Mouse (Mus musculus) midbrain, embryonic 12.5 days (tissue): ENCODE measurements at regions not wholly inside any gene's neighbourhood (a gene's known extent, or its start where the extent isn't known, plus 50 kb on each side); places are given as distances from the start of the nearest gene placed in this dataset.
"Not testable (repeated sequence)": the region's sequence is repeated elsewhere in the genome, so short reads cannot be mapped to it uniquely, and the experiment has no call there.

ENCODE experiments used
- ATAC-seq: fragments of 200-750 bp; cut with Nextera tagmentation; 2 replicates; pipeline ENCODE4 v1.8.0; 2017; ENCODE audit warnings: low read depth, moderate TSS enrichment, moderate library complexity; ENCODE audit not compliant: low FRiP score
- H3K27ac ChIP-seq: fragments of 300-500 bp; sonication (generic); replicated peaks from 2 replicates; pipeline ENCODE4 v1.5.1; 2016; ENCODE audit warnings: mild to moderate bottlenecking
- H3K27me3 ChIP-seq: fragments of 300-500 bp; sonication (generic); 2 replicates; pipeline ENCODE4 v1.6.1; 2016; ENCODE audit warnings: mild to moderate bottlenecking
- H3K36me3 ChIP-seq: fragments of 300-500 bp; sonication (generic); 2 replicates; pipeline ENCODE4 v1.6.1; 2016
- H3K4me1 ChIP-seq: fragments of 300-500 bp; sonication (generic); 2 replicates; pipeline ENCODE4 v1.6.1; 2016
- H3K4me2 ChIP-seq: fragments of 300-500 bp; sonication (generic); replicated peaks from 2 replicates; pipeline ENCODE4 v1.6.1; 2016; ENCODE audit warnings: mild to moderate bottlenecking, moderate library complexity
- H3K4me3 ChIP-seq: fragments of 300-500 bp; sonication (generic); 2 replicates; pipeline ENCODE4 v1.5.1; 2016; ENCODE audit warnings: mild to moderate bottlenecking
- H3K9ac ChIP-seq: fragments of 300-500 bp; sonication (generic); replicated peaks from 2 replicates; pipeline ENCODE4 v1.6.1; 2016; ENCODE audit warnings: mild to moderate bottlenecking, moderate library complexity
- H3K9me3 ChIP-seq: fragments of 300-500 bp; sonication (generic); 2 replicates; pipeline ENCODE4 v1.6.1; 2016; ENCODE audit warnings: mild to moderate bottlenecking
- WGBS: fragments of 180-500 bp; shearing (Covaris S2); methylation state at CpG from one replicate; pipeline ENCODE4 v1.1.7; 2016; 5-methylcytosine and 5-hydroxymethylcytosine counted together

DNA sequence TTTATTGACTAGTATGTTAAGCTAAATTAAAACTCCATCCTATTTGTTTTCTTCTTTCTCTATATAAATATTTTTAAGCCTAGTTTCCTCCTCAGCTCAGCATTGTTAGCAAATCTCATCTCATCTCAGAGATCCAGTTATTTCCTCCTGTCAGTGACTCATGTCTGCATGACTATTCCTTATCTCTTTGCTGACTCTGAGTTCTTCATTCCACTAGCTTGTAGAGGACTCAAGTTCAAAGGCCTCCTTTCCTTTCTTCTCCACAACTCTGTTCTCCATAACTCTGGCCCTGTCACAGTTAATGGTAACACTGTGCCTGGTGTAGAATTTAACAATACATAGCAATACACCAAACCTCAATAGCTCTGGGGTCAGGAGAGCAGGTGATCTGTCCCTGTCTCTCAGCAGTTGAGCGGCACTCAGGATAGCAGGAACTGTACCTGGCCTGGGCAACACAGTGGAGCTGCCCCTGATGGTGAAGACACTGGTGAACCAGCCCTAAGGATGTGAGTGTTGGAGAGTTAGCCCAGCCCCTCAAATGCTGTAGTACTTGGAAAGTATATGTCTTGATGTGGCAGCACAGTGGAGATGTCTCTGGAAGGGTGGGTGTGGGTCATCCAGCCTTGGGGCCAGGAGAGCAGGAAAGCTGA is 213.3 kb upstream of the Atp10a start:
- H3K9ac ChIP-seq: no peak overlapping the region
- ATAC-seq: no peak
- no peaks in the 10 kb centered on the region for H3K4me1 ChIP-seq
- no peak overlapping the region for H3K4me3 ChIP-seq
- H3K4me2 ChIP-seq: no peak overlapping the region
- H3K27me3 ChIP-seq: no peaks in the 10 kb centered on the region
- WGBS: 88% methylated on average over 1 of the region's 1 CpGs
- no peak overlapping the region for H3K27ac ChIP-seq
- H3K9me3 ChIP-seq: no peaks in the 10 kb centered on the region
- no peaks in the 10 kb centered on the region for H3K36me3 ChIP-seq

DNA sequence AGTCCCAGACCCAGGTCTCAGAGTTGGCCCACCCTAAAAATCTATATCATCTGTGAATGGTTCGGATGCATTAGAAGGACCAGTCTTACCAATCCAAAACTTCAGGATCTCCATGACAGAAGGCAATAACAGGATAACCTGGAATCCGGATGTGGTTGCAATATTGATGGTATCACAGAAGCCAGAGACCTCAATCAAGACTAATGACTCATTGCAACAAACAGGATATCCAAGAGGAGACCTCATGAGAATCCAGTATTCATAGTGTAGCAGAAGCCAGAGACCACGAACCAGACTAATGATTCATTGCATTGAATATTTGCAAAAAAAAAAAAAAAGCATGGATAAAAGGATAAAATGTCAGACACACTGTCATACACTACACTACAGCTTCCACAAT is 212.7 kb upstream of the Atp10a start:
- no peaks in the 10 kb centered on the region for H3K27me3 ChIP-seq
- H3K4me2 ChIP-seq: no peak overlapping the region
- 85% methylated on average over 3 of the region's 3 CpGs for WGBS
- no peaks in the 10 kb centered on the region for H3K9me3 ChIP-seq
- no peaks in the 10 kb centered on the region for H3K36me3 ChIP-seq
- H3K4me3 ChIP-seq: no peak overlapping the region
- no peak overlapping the region for H3K27ac ChIP-seq
- H3K4me1 ChIP-seq: no peaks in the 10 kb centered on the region
- no peak for ATAC-seq
- H3K9ac ChIP-seq: no peak overlapping the region

DNA sequence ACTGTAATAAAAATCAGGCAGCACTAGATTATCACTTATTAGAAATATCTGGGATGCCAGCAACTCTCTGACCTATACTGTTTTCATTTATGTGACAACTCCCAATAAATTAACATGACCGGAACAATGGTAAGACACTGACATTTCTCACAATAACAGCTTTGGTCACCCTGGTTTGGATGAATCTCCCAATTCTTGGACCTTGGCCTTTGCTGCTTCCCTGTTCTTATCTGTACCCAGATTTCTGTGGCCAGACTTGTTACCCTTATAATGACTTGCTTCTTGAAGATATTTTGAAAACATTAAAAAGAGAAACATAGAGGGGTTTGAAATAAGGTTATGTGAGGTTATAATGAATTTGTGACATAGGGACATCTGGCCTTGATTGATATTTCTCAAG is 210.2 kb upstream of the Atp10a start:
- Histone ChIP-seq H3K36me3 (no peaks in the 10 kb centered on the region), H3K9ac (no peak overlapping the region), H3K4me2 (no peak overlapping the region), H3K4me3 (no peak overlapping the region), H3K9me3 (no peaks in the 10 kb centered on the region), H3K27me3 (no peaks in the 10 kb centered on the region), H3K27ac (no peak overlapping the region), H3K4me1 (no peaks in the 10 kb centered on the region)
- no peak for ATAC-seq
- 100% methylated on average over 1 of the region's 1 CpGs for WGBS

DNA sequence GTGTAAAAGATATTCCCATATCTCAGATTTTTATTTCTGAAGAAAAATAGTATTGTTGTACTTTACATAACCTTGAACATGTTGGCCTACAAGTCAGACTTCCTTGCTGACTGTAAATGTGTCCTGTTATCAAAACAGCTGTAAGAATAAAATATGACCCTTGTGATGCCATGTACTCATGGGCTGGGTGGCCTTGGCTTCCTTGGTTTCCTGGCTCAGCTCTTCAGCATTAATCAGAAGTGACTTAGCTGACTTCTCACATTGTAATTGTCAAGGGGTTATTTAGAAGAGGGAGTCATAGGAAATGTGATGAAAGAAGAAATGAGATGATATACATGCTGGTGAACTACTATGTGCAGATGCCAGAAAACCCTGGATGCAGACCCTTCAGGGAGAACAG is 209.7 kb upstream of the Atp10a start:
- H3K4me2 ChIP-seq: no peak overlapping the region
- H3K4me1 ChIP-seq: no peaks in the 10 kb centered on the region
- no peak for ATAC-seq
- H3K9me3 ChIP-seq: no peaks in the 10 kb centered on the region
- no peaks in the 10 kb centered on the region for H3K36me3 ChIP-seq
- H3K9ac ChIP-seq: no peak overlapping the region
- no peaks in the 10 kb centered on the region for H3K27me3 ChIP-seq
- no peak overlapping the region for H3K27ac ChIP-seq
- H3K4me3 ChIP-seq: no peak overlapping the region

DNA sequence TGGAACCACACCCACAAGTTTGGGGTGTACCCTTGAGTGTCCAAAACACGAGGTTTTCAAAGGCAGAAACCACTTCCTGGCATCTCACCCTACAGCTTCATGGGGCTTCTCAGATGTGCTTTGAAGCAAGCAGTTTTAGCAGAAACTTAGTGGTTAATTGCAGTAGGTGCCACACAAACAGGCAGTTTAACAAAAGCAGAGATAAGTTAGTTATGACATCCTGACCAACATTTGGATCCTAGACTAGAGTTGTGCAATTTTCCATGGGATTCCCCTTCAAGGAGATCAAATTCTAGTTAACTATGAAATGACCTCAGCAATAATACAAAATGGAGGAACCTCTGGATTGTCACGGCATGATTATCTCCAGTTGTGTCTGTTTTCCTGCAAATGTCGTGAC is 207.2 kb upstream of the Atp10a start:
- no peak for ATAC-seq
- Histone ChIP-seq H3K27me3 (no peaks in the 10 kb centered on the region), H3K4me3 (no peak overlapping the region), H3K4me1 (no peaks in the 10 kb centered on the region), H3K27ac (no peak overlapping the region), H3K4me2 (no peak overlapping the region), H3K9me3 (no peaks in the 10 kb centered on the region), H3K9ac (no peak overlapping the region), H3K36me3 (no peaks in the 10 kb centered on the region)
- 73% methylated on average over 3 of the region's 3 CpGs for WGBS

DNA sequence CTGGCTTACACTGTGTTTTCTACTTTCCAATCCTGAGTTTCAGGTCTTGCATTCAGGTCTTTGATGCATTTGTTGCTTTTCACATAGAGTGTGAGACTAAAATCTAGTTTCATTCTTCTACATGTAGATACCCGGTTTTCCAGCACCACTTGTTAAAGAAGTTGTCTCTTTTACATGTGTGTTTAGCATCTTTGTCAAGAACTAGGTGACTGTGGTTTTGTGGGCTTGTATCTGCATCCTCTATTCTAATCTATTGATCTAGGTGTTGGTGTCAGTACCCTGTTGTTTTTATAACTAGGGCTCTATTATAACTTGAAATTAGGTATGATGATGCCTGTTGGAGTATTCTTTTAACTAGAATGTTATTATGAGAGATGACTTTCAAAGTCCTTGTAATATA is 204.0 kb upstream of the Atp10a start:
- Histone ChIP-seq H3K4me2 (no peak overlapping the region), H3K9ac (no peak overlapping the region), H3K9me3 (no peaks in the 10 kb centered on the region), H3K27me3 (no peaks in the 10 kb centered on the region), H3K4me3 (no peak overlapping the region), H3K36me3 (no peaks in the 10 kb centered on the region), H3K4me1 (no peaks in the 10 kb centered on the region), H3K27ac (no peak overlapping the region)
- 78% methylated on average over 1 of the region's 1 CpGs for WGBS
- no peak for ATAC-seq

DNA sequence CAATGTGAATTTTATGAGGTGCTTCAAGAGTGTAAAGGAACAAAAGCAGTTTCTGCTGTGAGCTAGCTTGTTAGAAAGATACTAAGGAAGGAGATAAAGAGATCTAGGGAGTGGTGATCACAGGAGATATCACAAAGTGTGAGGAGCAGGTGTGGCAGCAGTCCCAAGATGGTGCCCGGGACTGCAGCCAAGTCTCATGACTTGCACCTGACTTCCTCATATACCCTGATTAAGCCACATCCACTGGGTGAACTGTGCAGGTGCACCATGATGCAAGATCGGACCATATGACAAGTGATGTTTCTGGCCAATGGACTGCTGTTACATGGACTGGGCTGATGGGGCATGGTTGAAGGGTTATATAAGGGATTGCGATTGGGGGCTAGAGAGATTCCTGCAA is 197.8 kb upstream of the Atp10a start:
- not testable (repeated sequence) for H3K9me3 ChIP-seq, H3K27me3 ChIP-seq, H3K9ac ChIP-seq, H3K4me3 ChIP-seq, H3K4me1 ChIP-seq, H3K4me2 ChIP-seq, H3K27ac ChIP-seq, ATAC-seq, H3K36me3 ChIP-seq
- 97% methylated on average over 3 of the region's 3 CpGs for WGBS

DNA sequence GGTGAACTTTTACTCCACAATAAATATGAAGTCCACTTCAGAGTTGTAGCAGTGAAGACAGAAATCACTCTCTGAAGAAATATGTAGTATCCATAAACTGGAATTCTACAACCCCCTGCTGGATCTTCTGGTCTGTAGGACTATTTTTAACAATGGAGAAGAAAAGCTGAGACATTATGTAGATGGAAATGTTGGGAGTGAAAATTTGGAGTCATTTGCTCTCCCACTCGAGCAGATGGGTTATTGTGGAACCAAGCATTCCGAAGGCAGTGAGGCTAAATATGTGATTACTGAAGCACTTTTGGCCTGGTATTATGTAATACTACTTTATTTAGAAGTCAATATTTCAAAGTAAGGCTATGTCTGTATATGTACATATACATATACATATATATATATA is 195.0 kb upstream of the Atp10a start:
- no peaks in the 10 kb centered on the region for H3K36me3 ChIP-seq
- no peak overlapping the region for H3K4me2 ChIP-seq
- H3K9me3 ChIP-seq: no peaks in the 10 kb centered on the region
- no peaks in the 10 kb centered on the region for H3K27me3 ChIP-seq
- no peak for ATAC-seq
- H3K4me3 ChIP-seq: no peak overlapping the region
- H3K9ac ChIP-seq: no peak overlapping the region
- H3K27ac ChIP-seq: no peak overlapping the region
- H3K4me1 ChIP-seq: no peaks in the 10 kb centered on the region
- WGBS: 86% methylated on average over 2 of the region's 2 CpGs

DNA sequence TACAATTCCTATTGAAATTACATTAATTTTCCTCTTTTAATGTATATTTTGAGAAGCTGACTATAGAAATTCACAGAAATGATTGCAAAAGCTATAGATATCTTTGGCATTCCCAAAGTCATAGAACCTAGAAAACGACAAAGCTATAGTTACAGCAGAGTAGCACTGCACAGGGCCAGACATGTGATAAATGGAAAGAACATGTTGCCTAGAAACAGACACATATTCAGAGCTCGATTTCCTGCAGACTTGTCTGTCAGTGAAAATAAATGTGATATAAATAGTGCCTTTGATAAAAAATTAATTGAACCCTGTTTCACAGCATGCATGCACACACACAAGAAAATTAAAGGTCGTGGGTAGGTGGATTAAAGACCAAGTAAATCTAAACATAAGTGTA is 182.8 kb upstream of the Atp10a start:
- 76% methylated on average over 3 of the region's 3 CpGs for WGBS

DNA sequence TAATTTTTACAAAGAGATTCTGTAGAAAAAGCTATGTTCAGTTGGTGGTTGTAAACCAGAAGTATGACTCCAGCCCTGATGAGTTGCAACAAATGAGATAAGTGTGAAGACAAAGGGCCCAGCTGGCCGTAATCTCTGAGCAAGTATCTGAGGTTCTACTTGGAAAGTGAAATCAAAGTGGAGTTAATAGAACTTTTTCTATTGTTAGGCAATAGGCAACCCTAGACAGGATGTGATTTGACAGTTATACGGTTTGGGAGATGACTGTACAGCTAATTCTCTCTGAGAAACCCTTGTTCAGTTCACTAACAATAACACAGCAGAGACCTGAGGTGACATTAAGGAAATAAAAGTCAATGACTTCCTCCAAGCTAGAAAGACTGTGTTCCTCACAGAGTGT is 180.8 kb upstream of the Atp10a start:
- H3K36me3 ChIP-seq: no peaks in the 10 kb centered on the region
- no peak overlapping the region for H3K27ac ChIP-seq
- no peak overlapping the region for H3K9ac ChIP-seq
- H3K27me3 ChIP-seq: no peaks in the 10 kb centered on the region
- no peaks in the 10 kb centered on the region for H3K4me1 ChIP-seq
- no peak overlapping the region for H3K4me2 ChIP-seq
- no peak overlapping the region for H3K4me3 ChIP-seq
- no peak for ATAC-seq
- 86% methylated on average over 2 of the region's 2 CpGs for WGBS
- H3K9me3 ChIP-seq: no peaks in the 10 kb centered on the region

More for the DNA sequence above, 182.8 kb upstream of the Atp10a start:
- ATAC-seq: no peak
- H3K9me3 ChIP-seq: no peaks in the 10 kb centered on the region
- H3K9ac ChIP-seq: no peak overlapping the region
- H3K36me3 ChIP-seq: no peaks in the 10 kb centered on the region
- H3K27ac ChIP-seq: no peak overlapping the region
- H3K27me3 ChIP-seq: no peaks in the 10 kb centered on the region
- H3K4me2 ChIP-seq: no peak overlapping the region
- H3K4me1 ChIP-seq: no peaks in the 10 kb centered on the region
- no peak overlapping the region for H3K4me3 ChIP-seq

DNA sequence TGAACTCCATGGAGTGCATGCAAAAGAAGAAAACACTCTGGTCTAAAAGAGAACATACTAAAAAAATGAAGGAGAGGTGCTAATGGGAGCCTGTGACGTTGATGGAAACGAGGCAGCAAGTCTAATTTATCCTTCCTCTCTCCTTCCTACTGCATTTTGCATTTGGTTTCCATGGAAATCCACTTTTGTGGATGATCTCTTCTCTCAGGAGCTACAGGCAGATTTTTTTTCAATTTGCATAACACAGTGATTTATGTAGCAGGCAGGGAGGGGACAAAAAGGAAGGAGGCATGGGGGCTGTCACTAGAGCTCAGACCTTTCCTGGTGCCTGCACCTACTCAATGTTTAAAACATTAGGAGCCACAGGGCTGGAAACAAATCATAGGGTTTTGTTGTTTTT is 167.7 kb upstream of the Atp10a start:
- H3K4me2 ChIP-seq: no peak overlapping the region
- H3K36me3 ChIP-seq: no peaks in the 10 kb centered on the region
- ATAC-seq: peak; percentile 61
- H3K9ac ChIP-seq: no peak overlapping the region
- no peaks in the 10 kb centered on the region for H3K4me1 ChIP-seq
- no peak overlapping the region for H3K4me3 ChIP-seq
- no peaks in the 10 kb centered on the region for H3K27me3 ChIP-seq
- no peaks in the 10 kb centered on the region for H3K9me3 ChIP-seq
- WGBS: 39% methylated on average over 2 of the region's 2 CpGs
- no peak overlapping the region for H3K27ac ChIP-seq
